Mouse (Mus musculus) kidney, embryonic 16.5 days (tissue): ENCODE measurements around the gene Mfap2. TPM values are rescaled to one million over a fixed set of nuclear protein-coding genes. Genes with fewer than 3 reads are reported as not detected.

Experiments used
- ATAC-seq: fragments of 200-750 bp; cut with Nextera tagmentation; 2 replicates; pipeline ENCODE4 v1.8.0; 2017; ENCODE audit warnings: moderate TSS enrichment; ENCODE audit not compliant: low FRiP score, low TSS enrichment
- H3K27ac ChIP-seq: fragments of 300-500 bp; sonication (generic); 2 replicates; pipeline ENCODE4 v1.5.1; 2014; ENCODE audit warnings: low read length
- H3K27me3 ChIP-seq: fragments of 300-500 bp; sonication (generic); 2 replicates; pipeline ENCODE4 v1.6.1; 2014; ENCODE audit warnings: low read length, control low read depth, mixed read lengths; ENCODE audit not compliant: insufficient read depth
- H3K36me3 ChIP-seq: fragments of 300-500 bp; sonication (generic); 2 replicates; pipeline ENCODE4 v1.6.1; 2014; ENCODE audit warnings: low read length, control low read depth, mixed read lengths; ENCODE audit not compliant: insufficient read depth
- H3K4me1 ChIP-seq: fragments of 300-500 bp; sonication (generic); 2 replicates; pipeline ENCODE4 v1.6.1; 2014; ENCODE audit warnings: low read length, control low read depth, mixed read lengths; ENCODE audit not compliant: insufficient read depth
- H3K4me2 ChIP-seq: fragments of 300-500 bp; sonication (generic); replicated peaks from 2 replicates; pipeline ENCODE4 v1.6.1; 2014; ENCODE audit warnings: low read depth, low read length
- H3K4me3 ChIP-seq: fragments of 300-500 bp; sonication (generic); 2 replicates; pipeline ENCODE4 v1.5.1; 2014; ENCODE audit warnings: mild to moderate bottlenecking, low read length
- H3K9ac ChIP-seq: fragments of 300-500 bp; sonication (generic); replicated peaks from 2 replicates; pipeline ENCODE4 v1.6.1; 2014; ENCODE audit warnings: low read length
- H3K9me3 ChIP-seq: fragments of 300-500 bp; sonication (generic); 2 replicates; pipeline ENCODE4 v1.6.1; 2016; ENCODE audit warnings: low read length, control low read depth
- WGBS: fragments of 180-500 bp; shearing (Covaris S2); extraction: QIAGEN DNeasy Blood & Tissue Kit; methylation state at CpG from one replicate; pipeline ENCODE4 v1.1.7; 2014; 5-methylcytosine and 5-hydroxymethylcytosine counted together
- polyA plus RNA-seq: library from polyadenylated mRNA; unstranded; fragments of >200 nt; fragmentation: Nextera tagmentation; extraction: Ambion mirVana; gene quantifications from 2 replicates; pipeline ENCODE4 v1.2.1, GENCODE M21; 2015

Gene Mfap2
- 442 and 470 TPM in 2 replicates for polyA plus RNA-seq

DNA sequence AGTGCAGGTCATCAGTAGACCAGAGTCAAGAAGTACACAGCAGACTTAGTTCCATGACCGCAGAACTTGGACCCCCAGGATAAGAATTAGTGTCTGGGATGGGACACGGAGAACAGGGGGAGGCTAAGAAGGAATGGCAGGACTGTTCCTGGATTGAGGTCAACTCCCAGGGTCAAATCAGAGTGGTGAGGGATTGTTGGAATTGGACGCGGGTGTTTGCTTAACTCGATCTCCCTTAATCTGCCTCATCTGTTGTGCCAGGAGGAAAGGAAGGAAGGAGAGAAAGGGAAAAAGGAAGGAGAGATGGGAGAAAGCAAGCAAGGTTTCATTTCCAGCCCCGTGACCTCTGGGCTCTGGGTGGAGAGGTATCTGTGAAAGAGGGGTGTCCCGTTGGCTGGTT lies at the start of gene Mfap2:
TSS of gene Mfap2 (plus strand) at position 301 of the 400 bp plus-strand sequence.
- no peak for ATAC-seq
- no peaks in the 10 kb centered on the region for H3K9me3 ChIP-seq
- H3K9ac ChIP-seq: peak within 1 kb of the TSS; percentile 91
- H3K4me1 ChIP-seq: peaks cover 28% of the 10 kb centered on the region
- WGBS: 12% methylated on average over 7 of the region's 7 CpGs
- peak within 1 kb of the TSS; percentile 88 for H3K27ac ChIP-seq
- H3K36me3 ChIP-seq: peaks cover 36% of the 10 kb centered on the region
- H3K4me3 ChIP-seq: peak within 1 kb of the TSS; percentile 76
- H3K4me2 ChIP-seq: peak within 1 kb of the TSS; percentile 71
- no peaks in the 10 kb centered on the region for H3K27me3 ChIP-seq

DNA sequence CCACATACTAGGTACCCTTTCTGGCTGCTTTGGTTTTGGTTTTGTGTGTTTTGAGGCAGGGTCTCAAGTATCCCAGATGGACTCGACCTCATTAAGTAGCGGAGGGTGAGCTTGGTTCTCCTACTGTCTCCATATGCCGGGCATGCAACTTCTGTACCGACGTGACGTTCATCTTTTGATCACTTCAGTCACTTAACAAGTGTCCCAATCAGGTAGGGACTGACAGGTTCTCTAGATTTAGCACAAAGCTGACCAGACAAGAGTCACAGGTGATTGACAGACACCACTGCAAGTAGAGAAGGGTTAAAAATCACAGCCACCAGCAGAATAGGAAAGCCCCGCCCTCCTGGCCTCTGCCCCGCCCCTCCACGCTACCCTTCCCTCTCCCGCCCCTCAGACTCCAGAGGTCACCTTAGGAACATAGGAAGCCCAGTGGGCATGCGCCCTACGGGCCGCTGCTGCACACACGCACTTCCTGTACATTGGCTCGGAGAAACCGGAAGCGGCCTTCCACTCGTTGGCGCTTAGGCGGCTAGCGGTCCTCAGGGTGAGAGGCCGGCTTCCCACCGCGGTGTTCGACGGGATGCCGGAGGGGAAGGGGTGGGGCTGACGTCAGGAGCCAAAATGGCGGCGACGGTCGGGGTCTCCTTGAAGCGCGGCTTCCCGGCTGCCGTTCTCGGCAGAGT lies 49.3 kb upstream of the Mfap2 start, which contains the start of gene Sdhb:
TSS of gene Sdhb (plus strand) at position 423 of the 686 bp plus-strand sequence.
- Histone ChIP-seq H3K4me3 (peak within 1 kb of the TSS; percentile 77), H3K9ac (peak within 1 kb of the TSS; percentile 86), H3K27ac (peak within 1 kb of the TSS; percentile 77), H3K27me3 (no peaks in the 10 kb centered on the region), H3K36me3 (0 out of 2 replicates have a peak, but pooled peaks cover 2% of the 10 kb centered on the region), H3K9me3 (no peaks in the 10 kb centered on the region), H3K4me2 (peak within 1 kb of the TSS; percentile 88), H3K4me1 (peaks cover 32% of the 10 kb centered on the region)
- ATAC-seq: peak; percentile 97
- 2% methylated on average over 37 of the region's 37 CpGs for WGBS

DNA sequence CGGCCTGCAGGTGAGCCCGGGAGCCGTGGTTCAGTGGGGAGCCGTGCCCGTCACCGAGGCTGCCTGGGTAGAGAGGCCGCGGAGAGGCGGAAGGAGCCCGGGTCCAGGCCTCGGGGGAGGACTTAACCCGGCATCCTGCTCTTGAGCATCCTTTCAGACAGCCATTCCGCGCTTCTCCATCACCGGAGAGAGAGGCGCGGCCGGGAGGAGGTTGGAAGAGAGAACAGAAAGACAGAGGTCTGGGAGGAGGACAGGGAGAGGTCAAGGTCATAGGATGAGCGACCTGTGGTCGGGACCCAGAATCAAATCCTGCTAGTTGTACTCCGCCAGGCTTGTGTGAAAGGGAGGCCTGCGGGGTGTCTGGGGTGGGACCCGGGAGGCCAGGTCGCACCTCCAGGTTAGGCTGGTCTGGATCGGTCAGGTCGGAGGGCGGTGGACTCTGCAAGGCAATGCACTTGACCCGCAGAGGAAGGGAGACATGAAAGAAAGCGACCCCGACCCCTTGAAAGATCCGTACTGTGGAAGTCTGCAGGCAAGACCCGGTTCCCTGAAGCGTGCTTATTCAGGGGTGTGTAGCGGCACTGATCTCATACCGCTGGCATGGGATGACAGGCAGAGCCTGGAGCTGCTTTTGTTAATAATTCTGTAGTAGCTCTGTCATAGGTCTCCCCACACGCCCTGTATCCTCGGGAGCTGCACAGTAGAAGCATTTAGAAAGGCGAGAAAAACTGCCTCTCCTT lies 48.6 kb upstream of the Mfap2 start:
- peaks cover 32% of the 10 kb centered on the region for H3K4me1 ChIP-seq
- no peaks in the 10 kb centered on the region for H3K27me3 ChIP-seq
- H3K36me3 ChIP-seq: peaks cover 8% of the 10 kb centered on the region; the same call in 1 of the 2 replicates
- 2% methylated on average over 38 of the region's 38 CpGs for WGBS
- no peaks in the 10 kb centered on the region for H3K9me3 ChIP-seq
- H3K27ac ChIP-seq: peak overlapping the region; percentile 62
- peak overlapping the region; percentile 77 for H3K4me3 ChIP-seq
- H3K9ac ChIP-seq: peak overlapping the region; percentile 86
- peak overlapping the region; percentile 88 for H3K4me2 ChIP-seq
- peak; percentile 0; the same call in 1 of the 2 replicates for ATAC-seq

DNA sequence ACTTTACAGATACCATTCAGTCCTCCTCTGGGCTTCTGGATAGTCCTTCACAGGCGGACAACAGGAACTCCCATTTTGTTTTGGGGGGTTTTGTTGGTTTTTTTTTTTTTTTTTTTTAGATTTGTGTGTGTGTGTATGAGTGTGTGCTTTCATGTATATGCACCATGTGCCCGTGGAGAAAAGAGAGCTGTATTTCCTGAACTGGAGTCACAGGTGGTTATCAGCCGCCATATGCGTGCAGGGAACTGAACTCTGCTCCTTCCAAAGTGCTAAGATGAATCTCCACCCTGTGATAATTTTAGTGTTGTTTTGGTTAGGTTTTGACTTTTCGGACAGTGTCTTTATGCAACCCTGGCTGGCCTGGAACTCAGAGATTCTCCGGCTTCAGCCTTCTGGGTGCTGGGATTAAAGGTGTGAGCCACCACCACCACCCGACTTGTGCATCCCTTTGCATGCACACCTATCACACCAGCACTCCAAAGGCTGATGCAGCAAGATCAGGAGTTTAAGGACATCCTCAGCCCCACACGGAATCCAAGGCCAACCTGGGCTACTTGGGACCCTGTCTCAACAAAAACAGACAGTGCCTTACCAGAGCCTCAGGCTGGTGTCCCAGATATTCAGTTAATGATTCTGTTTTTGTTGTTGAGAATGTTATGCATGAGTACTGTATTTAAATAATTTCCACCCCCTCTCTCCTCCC lies 47.9 kb upstream of the Mfap2 start:
- peak overlapping the region; percentile 88 for H3K4me2 ChIP-seq
- H3K4me3 ChIP-seq: peak overlapping the region; percentile 77
- peaks cover 27% of the 10 kb centered on the region for H3K4me1 ChIP-seq
- H3K27me3 ChIP-seq: no peaks in the 10 kb centered on the region
- WGBS: 71% methylated on average over 8 of the region's 8 CpGs
- peak overlapping the region; percentile 82 for H3K27ac ChIP-seq
- ATAC-seq: no peak
- no peaks in the 10 kb centered on the region for H3K9me3 ChIP-seq
- H3K36me3 ChIP-seq: peaks cover 8% of the 10 kb centered on the region; the same call in 1 of the 2 replicates
- H3K9ac ChIP-seq: peak overlapping the region; percentile 86

DNA sequence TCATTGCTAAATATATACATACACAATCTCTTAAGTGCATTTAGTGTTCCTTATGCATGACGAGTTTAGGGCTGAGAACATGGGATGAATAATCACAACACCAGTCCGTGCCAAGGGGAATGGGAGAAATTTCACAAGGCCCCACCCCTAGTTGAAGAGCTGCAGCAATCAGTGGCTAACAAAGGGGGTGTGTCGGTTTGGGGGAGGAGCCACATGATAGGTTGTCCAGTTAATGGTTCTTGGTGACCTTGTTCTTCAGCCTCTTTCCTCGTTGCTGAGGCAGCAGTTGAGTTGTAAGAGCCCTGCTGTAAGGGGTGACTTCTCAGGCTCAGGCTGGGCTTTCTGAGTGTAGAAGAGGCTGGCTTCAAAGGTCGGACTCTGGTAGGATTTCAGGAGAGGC lies 47.3 kb upstream of the Mfap2 start:
- H3K4me1 ChIP-seq: peaks cover 24% of the 10 kb centered on the region
- no peak overlapping the region for H3K4me3 ChIP-seq
- ATAC-seq: no peak
- WGBS: 25% methylated on average over 5 of the region's 5 CpGs
- peak overlapping the region; percentile 9; the same call in 1 of the 2 replicates for H3K9ac ChIP-seq
- peaks cover 8% of the 10 kb centered on the region; the same call in 1 of the 2 replicates for H3K36me3 ChIP-seq
- no peaks in the 10 kb centered on the region for H3K27me3 ChIP-seq
- peak overlapping the region; percentile 88 for H3K4me2 ChIP-seq
- peak overlapping the region; percentile 82 for H3K27ac ChIP-seq
- no peaks in the 10 kb centered on the region for H3K9me3 ChIP-seq

DNA sequence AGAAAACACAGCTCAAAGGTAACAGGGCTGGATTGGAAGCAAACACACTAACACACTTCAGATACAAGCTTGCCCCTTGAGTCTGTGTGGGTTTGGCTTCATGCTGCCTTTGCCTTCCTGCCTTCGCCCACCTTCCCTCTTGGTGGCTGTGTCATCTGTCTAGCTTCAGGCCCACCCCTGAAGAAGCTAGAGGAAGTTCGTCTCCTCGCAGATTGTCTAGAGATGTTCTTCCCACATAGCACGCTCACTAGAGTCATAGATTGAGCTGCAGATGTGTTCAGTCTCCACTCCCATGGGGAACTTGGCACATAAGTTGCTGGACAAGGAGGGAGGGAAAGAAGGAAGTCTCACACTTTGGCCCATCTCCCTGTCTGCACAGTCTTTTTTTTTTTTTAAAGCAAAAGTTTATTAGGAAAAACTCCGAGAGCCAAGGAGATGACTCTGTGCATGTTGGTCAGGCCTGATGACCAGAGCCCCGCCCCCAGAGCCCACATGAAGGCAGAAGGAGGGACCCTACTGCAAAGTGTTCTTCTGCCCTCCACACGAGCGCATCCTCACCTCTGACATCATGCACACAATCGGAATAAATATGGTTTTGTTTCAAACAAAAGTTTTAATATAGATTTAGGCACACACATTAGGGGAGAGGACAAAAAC lies 46.1 kb upstream of the Mfap2 start:
- no peak overlapping the region for H3K4me3 ChIP-seq
- peaks cover 24% of the 10 kb centered on the region for H3K4me1 ChIP-seq
- 67% methylated on average over 9 of the region's 9 CpGs for WGBS
- no peak overlapping the region for H3K9ac ChIP-seq
- H3K4me2 ChIP-seq: no peak overlapping the region
- H3K36me3 ChIP-seq: peaks cover 8% of the 10 kb centered on the region; the same call in 1 of the 2 replicates
- no peak for ATAC-seq
- H3K27me3 ChIP-seq: no peaks in the 10 kb centered on the region
- H3K27ac ChIP-seq: no peak overlapping the region
- H3K9me3 ChIP-seq: no peaks in the 10 kb centered on the region

DNA sequence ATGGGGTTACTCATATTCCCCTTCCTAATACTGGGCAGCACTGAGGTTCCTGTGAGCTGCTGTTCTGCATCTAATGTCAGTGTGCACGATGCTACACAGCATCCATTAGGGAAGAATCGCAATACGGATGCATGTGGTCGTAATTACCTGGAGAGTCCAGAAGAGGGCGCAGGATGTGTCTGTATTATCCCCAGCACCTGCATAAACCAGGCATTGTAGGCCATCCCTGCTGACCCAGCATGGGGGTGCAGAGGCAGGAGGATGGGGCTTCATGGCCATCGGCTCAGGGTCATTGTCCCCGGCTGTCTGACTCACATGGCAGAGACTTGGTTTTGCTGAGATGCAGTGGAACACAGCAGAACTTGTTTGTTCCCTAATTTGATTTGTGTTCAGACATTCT lies 45.6 kb upstream of the Mfap2 start:
- no peak overlapping the region for H3K9ac ChIP-seq
- peaks cover 24% of the 10 kb centered on the region for H3K4me1 ChIP-seq
- peaks cover 8% of the 10 kb centered on the region; the same call in 1 of the 2 replicates for H3K36me3 ChIP-seq
- no peak overlapping the region for H3K4me2 ChIP-seq
- no peaks in the 10 kb centered on the region for H3K27me3 ChIP-seq
- no peaks in the 10 kb centered on the region for H3K9me3 ChIP-seq
- ATAC-seq: no peak
- WGBS: 16% methylated on average over 7 of the region's 7 CpGs
- no peak overlapping the region for H3K4me3 ChIP-seq
- no peak overlapping the region for H3K27ac ChIP-seq

DNA sequence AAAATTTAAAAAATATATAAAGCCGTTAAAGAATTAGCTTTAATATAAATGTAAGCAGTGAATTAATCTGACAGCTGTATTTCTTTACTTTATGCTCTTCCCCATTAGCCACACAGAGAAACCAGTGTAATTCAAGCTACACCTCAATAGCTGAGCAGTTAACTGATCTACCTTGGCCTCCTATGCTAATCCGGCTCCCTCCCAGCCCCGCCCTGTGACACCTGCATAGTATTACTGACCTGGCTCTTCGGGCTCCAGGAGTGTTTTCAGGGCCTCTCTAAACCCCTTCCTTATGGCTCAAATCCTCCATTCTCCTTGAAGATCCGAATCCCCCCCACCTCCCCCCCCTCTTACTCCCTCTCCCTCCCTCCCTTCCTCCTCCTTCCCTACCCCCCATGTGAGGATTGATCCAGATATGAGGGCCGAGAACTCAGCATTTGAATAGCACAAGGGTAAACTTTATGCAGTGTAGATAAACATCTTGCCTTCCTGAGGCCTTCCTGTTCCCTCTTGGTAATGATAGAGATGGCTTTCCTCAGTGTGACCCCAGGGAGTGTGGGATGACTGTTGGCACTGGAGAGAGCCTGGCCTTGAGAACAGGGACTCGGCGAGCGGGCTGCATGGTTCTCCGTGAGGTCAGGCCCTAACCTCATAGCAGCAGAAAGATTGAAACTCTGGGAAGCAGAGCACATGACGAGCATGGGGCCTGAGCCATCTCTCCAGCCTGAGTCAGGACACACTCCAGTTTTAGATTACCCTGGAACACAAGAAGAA lies 42.6 kb upstream of the Mfap2 start:
- Histone ChIP-seq H3K27me3 (no peaks in the 10 kb centered on the region), H3K9ac (no peak overlapping the region), H3K4me3 (no peak overlapping the region), H3K9me3 (no peaks in the 10 kb centered on the region), H3K36me3 (peaks cover 29% of the 10 kb centered on the region), H3K27ac (no peak overlapping the region), H3K4me1 (peaks cover 8% of the 10 kb centered on the region), H3K4me2 (no peak overlapping the region)
- 72% methylated on average over 11 of the region's 11 CpGs for WGBS
- no peak for ATAC-seq
